ENCODE assay signal across 10 mouse cellular contexts in the genomic region with DNA sequence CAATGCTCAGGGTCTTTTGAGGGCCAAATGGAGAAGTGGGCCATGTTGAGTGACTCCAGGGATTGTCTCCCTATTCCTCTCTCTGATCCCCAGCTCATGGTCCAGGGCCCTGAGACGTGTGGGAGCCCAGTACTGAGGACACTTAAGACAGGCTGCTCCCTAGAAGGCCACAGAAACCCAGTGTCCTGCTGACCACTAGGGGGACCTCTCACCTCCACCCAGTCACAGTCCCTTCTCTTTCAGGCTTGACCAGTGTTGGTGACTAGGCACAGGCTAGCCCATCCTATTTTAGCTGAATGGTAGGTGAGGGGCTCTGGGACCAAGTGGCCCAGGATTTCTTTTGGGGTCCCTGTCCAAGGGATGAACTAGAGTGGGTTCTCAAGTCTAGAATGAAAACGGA. TPM values are rescaled to one million over a fixed set of nuclear protein-coding genes. Genes with fewer than 3 reads are reported as not detected.
A peak's percentile ranks its signal among the peaks of the same experiment; 100 is the strongest.
DNase-seq lines count a peak whose midpoint lies in the region; ATAC-seq and TF ChIP-seq lines count a peak whose summit lies in the region.
"Had no signal": no experiment of that assay in that cellular context is flagged by ENCODE, and none has a peak within 500 bp of the region (broad histone marks: within the 10 kb centered on the region; RNA-seq: fewer than 3 reads in every experiment).

No protein-coding gene starts in this region.

- H3K27me3 ChIP-seq in hindbrain, embryonic 10.5 days (ENCODE audit: insufficient read depth, poor library complexity, severe bottlenecking), result peaks cover 43% of the 10 kb centered on the region
- no peaks in the 10 kb centered on the region for H3K27me3 ChIP-seq in hindbrain, embryonic 16.5 days (replicated peaks; ENCODE audit: control insufficient read depth, insufficient read depth, low read length)
- peaks cover 6% of the 10 kb centered on the region; the same call in 1 of the 2 replicates for H3K27me3 ChIP-seq in heart, embryonic 11.5 days (ENCODE audit: control insufficient read depth, insufficient read depth, low read length)

- H3K4me2 ChIP-seq in hindbrain, embryonic 16.5 days (ENCODE audit: low read length), result no peak overlapping the region
- no peak overlapping the region for H3K4me2 ChIP-seq in heart, embryonic 11.5 days

- peaks cover 5% of the 10 kb centered on the region for H3K9me3 ChIP-seq in hindbrain, embryonic 10.5 days
- no peaks in the 10 kb centered on the region for H3K9me3 ChIP-seq in hindbrain, embryonic 16.5 days (ENCODE audit: control insufficient read depth, low read length)
- no peaks in the 10 kb centered on the region; the same call in 1 of the 2 replicates for H3K9me3 ChIP-seq in heart, embryonic 11.5 days (replicated peaks; ENCODE audit: control insufficient read depth, low read length)

- no peak for DNase-seq in hindbrain, embryonic 10.5 days (ENCODE audit: low spot score)
- peak; percentile 17 for DNase-seq in 416B (ENCODE audit: low read depth)
- DNase-seq in kidney, postnatal 4 days, result peak; percentile 35 to 62
- DNase-seq in frontal cortex, postnatal 14 days (ENCODE audit: low spot score in 2 of 2), result no peak
- no peak for DNase-seq in thymus, postnatal 0 days (ENCODE audit: low spot score)

- TF ChIP-seq CTCF in cortical plate, adult 2 months (IDR thresholded peaks at IDR 0.05; ENCODE audit: extremely low read depth, insufficient read depth, low read length), result 0 out of 2 replicates have a peak, but pooled peaks have one; percentile 17

- 51% methylated on average over 2 of the region's 2 CpGs for WGBS in hindbrain, embryonic 10.5 days
- WGBS in hindbrain, embryonic 16.5 days, result 61% methylated on average over 2 of the region's 2 CpGs
- 51% methylated on average over 2 of the region's 2 CpGs for WGBS in heart, embryonic 11.5 days (ENCODE audit: insufficient replicate concordance)

- H3K4me3 ChIP-seq in hindbrain, embryonic 10.5 days, result no peak overlapping the region
- H3K4me3 ChIP-seq in hindbrain, embryonic 16.5 days (ENCODE audit: low read length), result no peak overlapping the region
- no peak overlapping the region for H3K4me3 ChIP-seq in cortical plate, adult 2 months (ENCODE audit: insufficient read depth, low read length)
- no peak overlapping the region for H3K4me3 ChIP-seq in heart, embryonic 11.5 days (ENCODE audit: low read depth, low read length)

- peak overlapping the region; percentile 95 for H3K27ac ChIP-seq in hindbrain, embryonic 10.5 days
- H3K27ac ChIP-seq in hindbrain, embryonic 16.5 days (ENCODE audit: low read depth, low read length), result no peak overlapping the region
- H3K27ac ChIP-seq in cortical plate, adult 2 months (ENCODE audit: insufficient read depth, low read length), result no peak overlapping the region
- no peak overlapping the region for H3K27ac ChIP-seq in heart, embryonic 11.5 days (ENCODE audit: low read depth, low read length)
- H3K27ac ChIP-seq: macrophage had no signal

- no peaks in the 10 kb centered on the region for H3K36me3 ChIP-seq in hindbrain, embryonic 10.5 days
- H3K36me3 ChIP-seq in hindbrain, embryonic 16.5 days (ENCODE audit: control insufficient read depth, insufficient read depth, low read length), result no peaks in the 10 kb centered on the region
- no peaks in the 10 kb centered on the region for H3K36me3 ChIP-seq in heart, embryonic 11.5 days (ENCODE audit: control insufficient read depth, insufficient read depth, low read length)

- ATAC-seq in hindbrain, embryonic 16.5 days, result no peak
- ATAC-seq in heart, embryonic 11.5 days (replicated peaks; ENCODE audit: insufficient number of reproducible peaks, low FRiP score, low TSS enrichment), result no peak

- H3K9ac ChIP-seq in hindbrain, embryonic 16.5 days (ENCODE audit: low read depth, low read length), result no peak overlapping the region
- no peak overlapping the region for H3K9ac ChIP-seq in heart, embryonic 11.5 days (ENCODE audit: low read depth, low read length)

- TF ChIP-seq POLR2A in cortical plate, adult 2 months (IDR thresholded peaks at IDR 0.05; ENCODE audit: extremely low read depth, insufficient read depth, low read length), result no peak

- H3K4me1 ChIP-seq in hindbrain, embryonic 10.5 days (replicated peaks), result peaks cover 60% of the 10 kb centered on the region
- H3K4me1 ChIP-seq in hindbrain, embryonic 16.5 days (ENCODE audit: control insufficient read depth, insufficient read depth, low read depth, low read length), result peaks cover 36% of the 10 kb centered on the region
- peaks cover 5% of the 10 kb centered on the region for H3K4me1 ChIP-seq in cortical plate, adult 2 months (ENCODE audit: control insufficient read depth, insufficient read depth, low read length)
- H3K4me1 ChIP-seq in heart, embryonic 11.5 days (ENCODE audit: control insufficient read depth, insufficient read depth, low read length), result peaks cover 17% of the 10 kb centered on the region

RNA-seq across cellular contexts. Expression of gene Pck1, which starts 17.9 kb away (rescaled TPM):
- polyA plus RNA-seq in hindbrain, embryonic 10.5 days (2016; fragmentation: Nextera tagmentation; extraction: Ambion mirVana), result not detected in 2 replicates
- polyA plus RNA-seq in hindbrain, embryonic 16.5 days (2015; fragmentation: Nextera tagmentation; extraction: Ambion mirVana), result not detected in 2 replicates
- polyA plus RNA-seq in cortical plate, adult 2 months (2012; rRNA removed), result 0.04 TPM in 1 of 2 replicates, not detected in the other
- polyA plus RNA-seq in thymus, postnatal 0 days (2015; fragmentation: Nextera tagmentation; extraction: Ambion mirVana), result 0.51 and 1.6 TPM in 2 replicates
- not detected in 2 replicates for polyA plus RNA-seq in heart, embryonic 11.5 days (2014; fragmentation: Nextera tagmentation; extraction: Ambion mirVana)
- polyA plus RNA-seq: cerebellum, adult 2 months; macrophage had no signal

RNA-seq across cellular contexts. Expression of gene Zbp1, which starts 48.0 kb away (rescaled TPM):
- 0.17 and 0.73 TPM in 2 replicates for polyA plus RNA-seq in hindbrain, embryonic 10.5 days (2016; fragmentation: Nextera tagmentation; extraction: Ambion mirVana)
- polyA plus RNA-seq in hindbrain, embryonic 16.5 days (2015; fragmentation: Nextera tagmentation; extraction: Ambion mirVana), result 0.20 TPM in 1 of 2 replicates, not detected in the other
- 0.55 and 1.0 TPM in 2 replicates for polyA plus RNA-seq in cortical plate, adult 2 months (2012; rRNA removed)
- 42.1 and 52.8 TPM in 2 replicates for polyA plus RNA-seq in thymus, postnatal 0 days (2015; fragmentation: Nextera tagmentation; extraction: Ambion mirVana)
- polyA plus RNA-seq in heart, embryonic 11.5 days (2014; fragmentation: Nextera tagmentation; extraction: Ambion mirVana), result not detected in 2 replicates

RNA-seq across cellular contexts. Expression of gene Ctcfl, which starts 51.4 kb away (rescaled TPM):
- polyA plus RNA-seq in hindbrain, embryonic 10.5 days (2016; fragmentation: Nextera tagmentation; extraction: Ambion mirVana), result 0.04 and 0.10 TPM in 2 replicates
- polyA plus RNA-seq in hindbrain, embryonic 16.5 days (2015; fragmentation: Nextera tagmentation; extraction: Ambion mirVana), result 0.08 TPM in 1 of 2 replicates, not detected in the other
- not detected in 2 replicates for polyA plus RNA-seq in cortical plate, adult 2 months (2012; rRNA removed)
- 0.21 and 0.26 TPM in 2 replicates for polyA plus RNA-seq in thymus, postnatal 0 days (2015; fragmentation: Nextera tagmentation; extraction: Ambion mirVana)
- polyA plus RNA-seq in heart, embryonic 11.5 days (2014; fragmentation: Nextera tagmentation; extraction: Ambion mirVana), result 0.39 and 0.42 TPM in 2 replicates
- polyA plus RNA-seq: cerebellum, adult 2 months; macrophage had no signal

Comparison
In these comparisons a context has a peak if more than half of its experiments do, and no peak if none do; other contexts are left out.
1. DNase-seq: peak in 416B (single experiment) and kidney, postnatal 4 days (2 of 2); none in hindbrain, embryonic 10.5 days (single experiment), frontal cortex, postnatal 14 days (0 of 2) and thymus, postnatal 0 days (single experiment).
2. RNA of gene Zbp1, which starts 48.0 kb away (polyA plus RNA-seq): 42.1 to 52.8 TPM in thymus, postnatal 0 days; 0.55 to 1.0 TPM in cortical plate, adult 2 months, 0.17 to 0.73 TPM in hindbrain, embryonic 10.5 days, 0.20 TPM in hindbrain, embryonic 16.5 days and not detected in heart, embryonic 11.5 days; every median in the first group is over 10 times any median in the second.